Mouse (Mus musculus) cerebellum, adult 2 months (tissue): ENCODE data around the gene Tmcc1. TPM values are rescaled to one million over a fixed set of nuclear protein-coding genes. Genes with fewer than 3 reads are reported as not detected.

Experiments
- DNase-seq, 2 experiments: peaks; one replicate each; pipeline ENCODE4 v3.0.0; 2021
- H3K27ac ChIP-seq: fragments of 200-500 bp; 2 replicates; pipeline ENCODE4 v1.5.1; 2012; ENCODE audit warnings: low read length, control low read depth, inconsistent platforms; ENCODE audit not compliant: insufficient read depth
- H3K27me3 ChIP-seq: fragments of 200-500 bp; 2 replicates; pipeline ENCODE4 v1.6.1; 2012; ENCODE audit warnings: inconsistent platforms, mild to moderate bottlenecking, low read length, moderate library complexity; ENCODE audit not compliant: control insufficient read depth, insufficient read depth
- H3K4me1 ChIP-seq: fragments of 200-500 bp; 2 replicates; pipeline ENCODE4 v1.6.1; 2011; ENCODE audit warnings: low read length; ENCODE audit not compliant: control insufficient read depth, insufficient read depth
- H3K4me3 ChIP-seq: fragments of 200-500 bp; replicated peaks from 2 replicates; pipeline ENCODE3; 2011; ENCODE audit warnings: mild to moderate bottlenecking, low read depth, low read length, control low read depth; ENCODE audit not compliant: insufficient read depth
- CTCF ChIP-seq: fragments of 200-500 bp; IDR thresholded peaks from 2 replicates; pipeline ENCODE4 v1.5.1; 2011; ENCODE audit warnings: low read depth, mild to moderate bottlenecking, control low read depth, low read length, moderate library complexity, borderline replicate concordance; ENCODE audit not compliant: insufficient read depth
- POLR2A ChIP-seq: fragments of 200-500 bp; IDR thresholded peaks from 2 replicates; pipeline ENCODE4 v1.6.1; 2011; ENCODE audit warnings: low read length, control low read depth, borderline replicate concordance; ENCODE audit not compliant: insufficient read depth
- WGBS: fragments of 180-500 bp; shearing (Covaris S2); methylation state at CpG from one replicate; pipeline ENCODE4 v1.1.7; 2018; 5-methylcytosine and 5-hydroxymethylcytosine counted together
- polyA plus RNA-seq: library from polyadenylated mRNA; depleted of rRNA; stranded (reverse); fragments of >200 nt; gene quantifications from 2 replicates; pipeline ENCODE4 v1.2.3, GENCODE M21; 2012

The Tmcc1 gene
- polyA plus RNA-seq, 1 experiment, result 55.8 TPM

DNA sequence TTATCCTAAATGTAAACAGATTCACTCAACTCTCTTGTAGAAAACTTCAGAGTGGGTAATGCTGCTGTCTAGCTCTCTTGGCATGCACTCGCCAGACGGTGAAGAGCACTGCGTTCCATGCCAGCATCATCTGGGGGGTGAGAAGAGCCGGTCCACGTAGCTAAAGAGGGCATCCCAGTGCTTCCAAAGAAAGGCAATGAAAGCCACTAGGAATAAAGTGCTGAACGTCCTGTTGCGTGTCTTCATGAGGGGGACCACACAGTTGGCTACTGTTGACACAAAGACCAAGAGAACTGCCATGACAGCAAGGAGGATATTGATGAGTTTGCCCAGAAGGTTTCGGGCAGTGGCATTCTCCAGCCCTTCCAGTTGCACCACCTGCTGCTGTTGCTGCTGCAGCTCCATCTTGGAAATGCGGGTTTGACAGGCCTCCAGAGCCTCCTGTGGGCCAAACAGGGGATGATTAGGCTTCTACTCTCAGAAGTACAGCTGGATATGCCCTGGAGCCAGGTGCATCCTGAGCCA is 171.3 kb downstream of the Tmcc1 start:
- WGBS, result 54% methylated on average over 9 of the region's 9 CpGs
- TF ChIP-seq POLR2A (no peak), CTCF (no peak)

DNA sequence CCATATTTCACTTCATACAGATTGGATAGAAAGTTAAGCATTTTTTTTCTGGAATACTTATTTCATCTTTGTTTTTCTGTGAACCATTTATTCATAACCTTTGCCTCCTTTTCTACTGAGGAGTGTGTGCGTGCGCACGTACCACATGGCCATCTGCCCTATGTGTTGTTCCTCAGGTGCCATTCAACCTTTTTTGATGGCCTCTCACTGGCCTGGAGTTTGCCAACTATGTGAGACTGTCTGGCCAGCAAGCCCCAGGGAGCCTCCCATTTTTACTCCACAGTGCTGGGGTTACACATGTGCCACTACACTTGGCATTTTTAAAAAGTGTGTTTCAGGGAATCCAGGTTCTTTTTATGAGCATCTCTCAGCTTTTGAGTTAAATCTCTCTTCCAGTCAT is 177.4 kb downstream of the Tmcc1 start:
- no peak for TF ChIP-seq CTCF
- TF ChIP-seq POLR2A, result no peak
- Histone ChIP-seq H3K27me3 (no peaks in the 10 kb centered on the region), H3K4me3 (no peak overlapping the region), H3K27ac (no peak overlapping the region), H3K4me1 (no peaks in the 10 kb centered on the region)
- WGBS, result 45% methylated on average over 3 of the region's 3 CpGs
- DNase-seq, result no peak

More for the DNA sequence above, 171.3 kb downstream of the Tmcc1 start:
- no peak overlapping the region for H3K4me3 ChIP-seq
- H3K27ac ChIP-seq, result no peak overlapping the region
- H3K27me3 ChIP-seq, result no peaks in the 10 kb centered on the region
- DNase-seq, result no peak
- H3K4me1 ChIP-seq, result no peaks in the 10 kb centered on the region

DNA sequence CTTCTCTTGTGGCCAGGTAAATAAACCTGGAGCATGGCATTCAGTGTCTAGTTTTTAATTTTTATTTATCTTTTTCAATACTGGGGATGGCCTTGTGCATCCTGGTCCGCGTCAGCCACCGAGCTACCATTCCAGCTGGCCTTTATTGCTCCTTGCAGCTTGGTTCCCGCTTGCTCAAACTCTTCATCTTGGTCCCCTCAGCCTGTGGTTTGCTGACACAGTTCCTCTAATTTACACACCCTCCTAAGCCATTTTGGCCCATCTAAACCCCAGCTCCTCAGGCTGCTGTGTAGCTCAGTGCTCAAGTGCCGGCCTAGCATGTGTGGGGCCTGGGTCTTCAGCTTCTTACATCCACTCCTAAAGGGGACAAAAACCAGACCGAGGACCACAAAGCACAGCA is 179.2 kb downstream of the Tmcc1 start:
- no peak for DNase-seq
- Histone ChIP-seq H3K27me3 (no peaks in the 10 kb centered on the region), H3K27ac (no peak overlapping the region), H3K4me3 (no peak overlapping the region), H3K4me1 (no peaks in the 10 kb centered on the region)
- TF ChIP-seq CTCF (no peak), POLR2A (no peak)
- WGBS, result 85% methylated on average over 6 of the region's 6 CpGs

DNA sequence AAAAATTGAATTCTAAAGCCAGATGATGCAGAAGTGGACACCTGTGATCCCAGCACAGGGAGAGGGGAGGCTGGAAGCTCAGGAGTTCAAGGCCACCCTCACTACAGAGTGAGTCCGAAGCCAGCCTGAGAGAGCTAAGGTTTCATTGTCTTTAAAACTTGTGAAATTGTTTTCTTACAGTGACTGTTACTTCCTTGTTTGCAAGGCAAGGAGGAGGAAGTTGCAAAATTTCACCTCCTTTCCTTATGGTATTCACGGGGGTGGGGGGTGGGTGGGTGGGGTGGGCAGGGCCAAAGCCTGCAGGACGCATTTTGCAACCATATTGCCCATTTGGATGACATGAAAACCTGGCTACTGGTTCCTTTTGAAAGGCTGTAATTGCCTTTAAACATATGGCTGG is 179.6 kb downstream of the Tmcc1 start:
- no peaks in the 10 kb centered on the region for H3K4me1 ChIP-seq
- no peak for TF ChIP-seq POLR2A
- TF ChIP-seq CTCF, result no peak
- WGBS, result 68% methylated on average over 3 of the region's 3 CpGs
- H3K4me3 ChIP-seq, result no peak overlapping the region
- no peak overlapping the region for H3K27ac ChIP-seq
- DNase-seq, result no peak
- H3K27me3 ChIP-seq, result no peaks in the 10 kb centered on the region

DNA sequence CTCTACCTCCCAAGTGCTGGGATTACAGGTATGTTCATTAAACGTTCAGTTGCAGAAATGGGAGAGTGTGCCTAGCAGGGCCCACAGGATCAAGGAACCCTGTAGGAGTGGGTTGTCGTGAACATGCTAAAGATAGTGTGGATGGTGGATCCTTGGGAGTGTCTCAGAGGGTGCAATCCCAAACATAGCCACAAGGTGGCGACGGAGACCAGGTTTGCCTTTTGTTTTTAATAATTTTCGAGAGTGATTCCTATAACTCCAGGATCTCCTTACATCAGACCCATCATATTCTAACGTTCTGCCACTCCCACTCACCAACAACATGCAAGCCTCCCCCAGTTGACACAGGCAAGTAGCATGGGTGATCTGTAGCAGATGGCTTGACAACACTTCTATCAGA is 182.7 kb downstream of the Tmcc1 start:
- TF ChIP-seq CTCF (peak; percentile 98), POLR2A (no peak)
- peaks cover 15% of the 10 kb centered on the region for H3K4me1 ChIP-seq
- H3K4me3 ChIP-seq, result no peak overlapping the region
- no peak overlapping the region for H3K27ac ChIP-seq
- WGBS, result 2% methylated on average over 6 of the region's 6 CpGs
- H3K27me3 ChIP-seq, result no peaks in the 10 kb centered on the region
- DNase-seq, result peak; percentile 72 to 90

DNA sequence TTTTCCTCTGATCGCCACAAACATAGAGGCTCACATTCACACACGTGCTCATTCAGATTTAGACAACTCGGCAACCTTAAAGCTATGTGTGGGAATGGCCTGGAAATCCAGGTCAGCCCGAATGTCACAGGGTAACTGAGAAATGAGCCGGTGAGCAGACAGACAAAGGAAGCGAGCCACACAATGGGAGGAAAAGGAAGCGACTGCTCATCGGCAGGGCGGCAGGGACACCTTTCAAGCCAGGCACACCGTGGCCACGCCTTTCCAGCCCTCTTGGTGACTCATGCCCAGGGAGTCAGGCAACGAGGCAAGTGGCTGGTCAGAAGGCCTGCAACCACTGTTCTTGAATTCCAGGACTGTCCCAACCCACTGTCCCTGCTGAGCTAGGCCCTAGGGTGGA is 183.9 kb downstream of the Tmcc1 start:
- H3K4me3 ChIP-seq, result no peak overlapping the region
- no peak for TF ChIP-seq CTCF
- TF ChIP-seq POLR2A, result no peak
- H3K27me3 ChIP-seq, result no peaks in the 10 kb centered on the region
- no peak overlapping the region for H3K27ac ChIP-seq
- no peak for DNase-seq
- peaks cover 15% of the 10 kb centered on the region for H3K4me1 ChIP-seq
- WGBS, result 73% methylated on average over 12 of the region's 12 CpGs

DNA sequence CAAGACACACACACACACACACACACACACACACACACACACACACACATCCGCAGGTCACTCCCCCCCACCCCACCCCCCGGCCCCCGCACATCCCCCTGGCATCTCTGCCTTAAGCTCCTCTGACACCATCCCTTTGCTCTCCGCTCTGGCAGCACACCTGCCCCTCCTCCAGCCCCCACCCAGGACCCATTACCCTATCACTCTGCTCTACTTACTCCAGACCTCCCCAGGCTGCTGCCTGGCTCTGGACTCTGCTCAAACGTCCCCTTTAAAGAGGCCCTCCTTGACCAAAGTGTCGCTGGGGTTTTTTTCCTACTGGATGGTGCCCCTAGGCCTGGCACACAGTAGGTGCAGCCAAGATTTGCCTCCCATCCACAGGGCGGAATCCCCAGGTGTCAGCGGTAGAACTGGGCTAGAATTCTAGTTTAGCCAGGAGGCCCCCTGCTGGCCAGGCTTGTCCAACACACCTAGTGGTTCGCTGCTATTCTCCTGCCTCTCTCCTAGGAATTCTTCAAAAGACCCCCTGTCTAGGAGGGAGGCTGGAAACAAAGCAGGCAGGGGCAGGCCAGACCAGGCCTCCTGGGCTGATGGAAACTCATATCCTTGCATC is 185.6 kb downstream of the Tmcc1 start:
- no peak overlapping the region for H3K4me3 ChIP-seq
- no peak for TF ChIP-seq POLR2A
- peak; percentile 81 for TF ChIP-seq CTCF
- peak; percentile 65 to 80 for DNase-seq
- no peak overlapping the region for H3K27ac ChIP-seq
- no peaks in the 10 kb centered on the region for H3K27me3 ChIP-seq
- H3K4me1 ChIP-seq, result peaks cover 15% of the 10 kb centered on the region
- 39% methylated on average over 9 of the region's 9 CpGs for WGBS

DNA sequence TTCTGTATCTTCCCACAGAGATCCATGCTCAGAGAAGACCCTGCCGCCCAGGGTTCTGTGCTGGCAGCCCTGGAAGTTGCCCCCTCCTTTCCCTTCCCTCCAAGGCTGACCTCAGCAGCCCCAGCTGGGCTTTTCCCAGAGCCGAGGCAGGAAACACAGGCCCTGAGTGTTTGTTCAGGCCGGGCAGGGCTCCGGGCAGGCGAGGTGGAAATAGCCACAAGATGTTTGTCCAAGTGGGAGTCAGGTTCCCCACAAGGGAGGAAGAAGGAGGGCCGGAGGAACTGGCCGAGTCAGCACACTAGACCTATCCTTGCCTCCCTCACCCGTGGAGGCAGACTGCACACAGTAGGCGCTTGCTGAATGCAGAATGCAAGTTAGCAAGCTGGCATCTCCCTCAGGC is 186.6 kb downstream of the Tmcc1 start:
- H3K27ac ChIP-seq, result no peak overlapping the region
- peaks cover 15% of the 10 kb centered on the region for H3K4me1 ChIP-seq
- no peaks in the 10 kb centered on the region for H3K27me3 ChIP-seq
- no peak for DNase-seq
- WGBS, result 47% methylated on average over 9 of the region's 9 CpGs
- no peak overlapping the region for H3K4me3 ChIP-seq
- TF ChIP-seq POLR2A (no peak), CTCF (no peak)

DNA sequence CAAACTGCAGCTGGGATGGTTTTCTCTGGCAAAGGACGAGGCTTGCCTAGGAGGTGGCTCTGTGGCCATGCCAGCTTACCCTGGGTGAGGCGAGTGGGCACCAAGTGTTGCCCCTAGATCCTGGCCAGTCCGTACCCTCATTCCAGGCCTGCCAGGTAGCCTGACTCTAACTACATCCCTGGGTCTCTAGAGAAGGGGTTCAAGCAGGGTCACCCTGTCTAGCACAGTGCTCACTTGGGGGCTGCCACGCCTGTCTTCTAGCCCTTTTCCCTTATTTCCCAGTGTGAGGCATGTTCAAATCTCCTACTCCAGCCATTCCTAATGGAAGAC is 187.4 kb downstream of the Tmcc1 start:
- Histone ChIP-seq H3K4me1 (peaks cover 15% of the 10 kb centered on the region), H3K27ac (no peak overlapping the region), H3K27me3 (no peaks in the 10 kb centered on the region), H3K4me3 (no peak overlapping the region)
- no peak for DNase-seq
- TF ChIP-seq POLR2A, result no peak
- no peak for TF ChIP-seq CTCF
- 88% methylated on average over 4 of the region's 4 CpGs for WGBS
